Mouse (Mus musculus): ENCODE results near the gene Vwa8. TPM values are rescaled to one million over a fixed set of nuclear protein-coding genes. Genes with fewer than 3 reads are reported as not detected.
"Not testable (repeated sequence)": the region's sequence is repeated elsewhere in the genome, so short reads cannot be mapped to it uniquely, and the experiment has no call there.

Vwa8 gene
- polyA plus RNA-seq, 1 experiment from 2014 or later = 6.7 TPM

DNA sequence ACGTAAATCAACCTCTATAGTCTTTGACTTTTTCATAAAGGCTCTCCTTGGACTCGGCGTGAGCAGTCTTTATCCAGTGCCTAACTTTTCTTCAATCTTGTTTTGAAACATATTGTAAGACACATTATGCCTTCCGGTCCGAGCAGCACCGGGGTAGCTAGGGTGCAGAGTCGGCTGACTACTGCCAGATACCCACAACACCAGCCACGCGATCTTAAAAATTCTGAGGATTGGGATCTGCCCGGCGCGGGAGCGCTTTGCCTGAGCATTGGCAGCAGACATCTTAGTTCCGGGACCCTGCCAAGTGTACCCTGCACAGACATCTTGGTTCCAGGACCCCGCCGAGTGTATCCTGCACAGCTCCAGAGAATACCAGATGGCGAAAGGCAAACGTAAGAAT is 38.6 kb downstream of the Vwa8 start:
- H3K4me3 ChIP-seq; H3K36me3 ChIP-seq (replicated peaks); H3K4me2 ChIP-seq; H3K27ac ChIP-seq; ATAC-seq (replicated peaks); H3K4me1 ChIP-seq; H3K9me3 ChIP-seq; H3K9ac ChIP-seq; H3K27me3 ChIP-seq (replicated peaks): not testable (repeated sequence)
- 98% methylated on average over 16 of the region's 18 CpGs for WGBS

DNA sequence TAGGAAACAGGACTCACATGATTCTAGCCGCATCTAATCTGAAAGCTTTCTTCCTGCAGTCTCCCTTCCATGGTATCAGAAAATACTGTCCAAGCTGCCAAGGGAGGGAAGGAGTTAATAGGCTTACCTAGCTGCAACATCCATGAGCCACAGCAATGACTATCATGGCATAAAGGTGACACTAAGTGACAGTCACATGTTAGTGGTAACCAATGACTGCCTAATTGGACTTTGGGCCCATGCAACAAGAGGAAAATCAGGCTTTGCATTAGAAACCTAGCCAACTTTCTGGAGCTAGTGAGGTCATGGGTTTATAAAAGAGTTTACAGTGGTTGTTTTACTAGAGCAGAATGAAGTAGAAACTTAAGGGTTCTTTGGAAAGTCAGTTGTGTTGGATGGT is 46.6 kb downstream of the Vwa8 start:
- Histone ChIP-seq H3K4me2 (no peak overlapping the region), H3K27me3 (replicated peaks) (no peaks in the 10 kb centered on the region), H3K9ac (no peak overlapping the region), H3K4me3 (no peak overlapping the region), H3K36me3 (replicated peaks) (no peaks in the 10 kb centered on the region), H3K27ac (no peak overlapping the region), H3K9me3 (no peaks in the 10 kb centered on the region), H3K4me1 (no peaks in the 10 kb centered on the region)
- no peak for ATAC-seq (replicated peaks)
- WGBS = 95% methylated on average over 1 of the region's 1 CpGs

DNA sequence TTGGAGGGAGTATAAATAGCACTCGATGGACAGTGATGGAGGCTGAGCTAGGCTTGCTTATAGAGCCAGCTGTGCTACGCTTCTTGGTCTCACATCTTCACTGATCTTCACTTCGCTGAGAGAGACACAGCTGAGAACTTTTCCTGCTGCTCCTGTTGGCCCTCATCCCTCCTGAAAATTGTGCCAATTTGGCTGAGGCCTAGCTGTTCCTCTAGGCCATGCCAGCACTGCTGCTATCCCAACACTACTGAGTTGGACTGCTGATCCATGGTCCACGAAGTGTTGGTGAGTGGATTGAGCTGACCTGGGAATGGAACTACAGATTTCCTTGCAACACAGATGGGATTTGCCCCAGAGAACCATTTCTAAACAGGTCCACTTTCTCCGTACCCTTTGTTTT is 47.4 kb downstream of the Vwa8 start:
- no peak overlapping the region for H3K4me2 ChIP-seq
- ATAC-seq (replicated peaks) = no peak
- no peaks in the 10 kb centered on the region for H3K9me3 ChIP-seq
- H3K4me3 ChIP-seq = no peak overlapping the region
- H3K36me3 ChIP-seq (replicated peaks) = no peaks in the 10 kb centered on the region
- 0 out of 2 replicates have a peak, but pooled peaks cover 3% of the 10 kb centered on the region for H3K4me1 ChIP-seq
- no peak overlapping the region for H3K27ac ChIP-seq
- H3K27me3 ChIP-seq (replicated peaks) = no peaks in the 10 kb centered on the region
- H3K9ac ChIP-seq = no peak overlapping the region
- WGBS = 88% methylated on average over 5 of the region's 5 CpGs

DNA sequence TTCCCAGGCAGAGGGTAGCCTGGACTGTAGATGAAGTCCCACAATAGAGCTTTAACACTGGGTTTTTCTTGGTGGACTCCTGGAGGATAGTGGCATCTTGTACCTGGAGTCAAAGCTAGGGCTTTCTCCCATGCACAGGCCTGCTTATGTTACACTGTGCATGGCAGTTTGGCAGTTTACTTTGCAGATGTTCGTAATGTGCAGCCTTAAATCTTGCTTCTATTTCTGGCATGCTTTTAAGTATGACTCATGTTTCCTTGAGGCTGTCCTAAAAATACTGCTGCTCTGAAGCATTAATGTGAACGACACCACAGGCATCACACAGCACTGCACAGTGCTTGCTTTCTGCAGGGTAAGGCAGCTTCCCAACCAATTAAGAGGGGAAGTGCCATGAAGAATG is 51.9 kb downstream of the Vwa8 start:
- 53% methylated on average over 2 of the region's 2 CpGs for WGBS
- Histone ChIP-seq H3K4me3 (no peak overlapping the region), H3K4me1 (0 out of 2 replicates have a peak, but pooled peaks cover 3% of the 10 kb centered on the region), H3K27me3 (replicated peaks) (no peaks in the 10 kb centered on the region), H3K9me3 (no peaks in the 10 kb centered on the region), H3K4me2 (no peak overlapping the region), H3K9ac (no peak overlapping the region), H3K36me3 (replicated peaks) (no peaks in the 10 kb centered on the region), H3K27ac (no peak overlapping the region)
- ATAC-seq (replicated peaks) = no peak

DNA sequence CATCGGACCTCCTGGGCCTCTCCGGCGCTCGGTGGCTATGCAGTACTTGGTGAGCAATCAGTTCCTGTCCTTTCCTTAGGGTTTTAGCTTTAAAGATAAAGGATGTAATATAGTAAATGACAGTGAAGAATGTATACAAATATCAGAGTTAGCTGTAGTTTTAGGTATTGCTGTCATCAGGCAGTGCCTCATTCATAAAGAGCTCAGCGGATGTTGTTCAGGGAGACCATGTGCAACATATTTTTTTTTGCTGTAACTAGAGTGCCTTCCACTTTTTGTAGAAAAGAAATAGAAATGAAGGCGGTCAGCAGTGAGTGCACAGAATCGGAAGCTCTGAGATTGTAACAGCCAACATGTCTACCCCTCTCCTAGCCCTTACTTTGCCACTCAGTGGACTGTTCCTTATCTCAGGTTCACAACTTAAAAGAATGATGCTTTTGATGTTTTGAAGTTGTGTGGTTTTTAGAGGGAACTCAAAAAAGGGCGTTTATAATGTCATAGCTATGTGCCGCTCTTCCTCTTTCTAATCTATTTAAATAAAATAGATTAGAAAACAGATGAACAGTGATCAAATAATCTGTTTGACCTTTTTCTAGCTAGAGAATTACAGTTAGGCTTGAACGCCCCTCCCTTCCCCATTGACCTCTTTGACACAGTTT is 59.5 kb downstream of the Vwa8 start:
- Histone ChIP-seq H3K27me3 (replicated peaks) (no peaks in the 10 kb centered on the region), H3K4me1 (no peaks in the 10 kb centered on the region), H3K4me3 (no peak overlapping the region), H3K9me3 (no peaks in the 10 kb centered on the region), H3K36me3 (replicated peaks) (no peaks in the 10 kb centered on the region), H3K4me2 (no peak overlapping the region), H3K27ac (no peak overlapping the region), H3K9ac (no peak overlapping the region)
- ATAC-seq (replicated peaks) = no peak
- WGBS = 94% methylated on average over 10 of the region's 10 CpGs

DNA sequence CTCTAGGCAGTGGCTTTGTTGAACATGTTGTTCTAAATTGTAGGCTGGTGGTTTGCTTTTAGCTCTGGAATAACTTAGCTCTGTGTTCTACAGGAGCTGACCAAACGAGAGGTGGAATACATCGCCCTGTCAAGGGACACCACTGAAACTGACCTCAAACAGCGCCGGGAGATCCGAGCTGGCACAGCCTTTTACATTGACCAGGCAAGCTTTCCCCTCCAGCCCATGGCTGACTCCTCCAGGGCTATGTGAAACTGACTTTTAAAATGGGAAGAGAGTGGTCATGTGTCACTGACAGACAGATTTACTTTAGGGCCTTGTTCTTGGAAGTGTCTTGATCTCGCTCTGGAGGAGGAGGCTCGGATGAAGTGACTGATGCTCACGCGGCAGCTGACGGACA is 63.2 kb downstream of the Vwa8 start:
- H3K27me3 ChIP-seq (replicated peaks) = no peaks in the 10 kb centered on the region
- H3K36me3 ChIP-seq (replicated peaks) = no peaks in the 10 kb centered on the region
- H3K4me1 ChIP-seq = no peaks in the 10 kb centered on the region
- H3K27ac ChIP-seq = no peak overlapping the region
- no peak overlapping the region for H3K9ac ChIP-seq
- H3K4me2 ChIP-seq = no peak overlapping the region
- no peaks in the 10 kb centered on the region for H3K9me3 ChIP-seq
- ATAC-seq (replicated peaks) = no peak
- no peak overlapping the region for H3K4me3 ChIP-seq
- 84% methylated on average over 10 of the region's 10 CpGs for WGBS

DNA sequence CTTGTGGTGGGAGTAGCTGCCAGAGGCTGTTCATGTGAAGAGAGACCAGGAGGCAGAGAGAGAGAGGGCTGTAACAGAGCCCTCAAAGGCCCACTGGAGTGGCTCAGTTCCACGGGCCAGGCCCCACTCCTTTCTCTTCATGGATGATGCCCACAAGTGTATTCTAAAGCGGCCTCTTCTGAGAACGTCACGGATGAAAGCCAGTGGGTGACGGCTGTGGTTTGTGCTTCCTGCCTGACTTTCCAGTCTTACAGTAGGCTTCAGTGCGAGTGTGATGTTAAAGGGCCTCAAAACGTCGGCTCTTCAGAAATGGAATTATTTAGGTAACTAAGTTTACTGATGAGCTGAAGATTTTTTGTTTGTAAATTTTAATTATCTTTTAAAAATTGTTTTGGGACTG is 65.3 kb downstream of the Vwa8 start:
- WGBS = 85% methylated on average over 8 of the region's 8 CpGs
- Histone ChIP-seq H3K4me2 (no peak overlapping the region), H3K9ac (no peak overlapping the region), H3K9me3 (no peaks in the 10 kb centered on the region), H3K27me3 (replicated peaks) (no peaks in the 10 kb centered on the region), H3K4me1 (no peaks in the 10 kb centered on the region), H3K4me3 (no peak overlapping the region), H3K27ac (no peak overlapping the region), H3K36me3 (replicated peaks) (no peaks in the 10 kb centered on the region)
- no peak for ATAC-seq (replicated peaks)

DNA sequence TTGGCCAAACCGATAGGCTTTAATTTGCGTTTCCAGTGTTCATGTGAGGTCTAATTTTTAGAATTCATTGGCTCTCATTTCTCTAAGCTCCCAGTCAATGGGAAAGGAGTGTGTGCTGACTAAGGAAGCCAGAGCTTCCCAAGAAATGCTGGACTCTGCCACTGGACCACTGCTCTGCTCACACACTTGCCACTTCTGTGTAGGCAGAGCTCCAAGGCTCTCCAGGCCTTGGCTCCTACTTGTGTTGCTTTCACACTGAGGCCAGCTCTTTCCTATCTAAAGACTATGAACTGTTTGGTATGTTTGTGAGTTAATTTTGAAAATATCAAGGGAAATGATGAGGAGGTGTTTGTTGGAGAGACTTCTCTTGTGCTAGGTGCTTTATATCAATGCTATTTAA is 67.8 kb downstream of the Vwa8 start:
- H3K27me3 ChIP-seq (replicated peaks) = no peaks in the 10 kb centered on the region
- H3K27ac ChIP-seq = no peak overlapping the region
- no peaks in the 10 kb centered on the region for H3K9me3 ChIP-seq
- no peak overlapping the region for H3K4me3 ChIP-seq
- H3K4me2 ChIP-seq = no peak overlapping the region
- WGBS = 98% methylated on average over 2 of the region's 2 CpGs
- ATAC-seq (replicated peaks) = no peak
- no peaks in the 10 kb centered on the region for H3K36me3 ChIP-seq (replicated peaks)
- no peaks in the 10 kb centered on the region for H3K4me1 ChIP-seq
- no peak overlapping the region for H3K9ac ChIP-seq

DNA sequence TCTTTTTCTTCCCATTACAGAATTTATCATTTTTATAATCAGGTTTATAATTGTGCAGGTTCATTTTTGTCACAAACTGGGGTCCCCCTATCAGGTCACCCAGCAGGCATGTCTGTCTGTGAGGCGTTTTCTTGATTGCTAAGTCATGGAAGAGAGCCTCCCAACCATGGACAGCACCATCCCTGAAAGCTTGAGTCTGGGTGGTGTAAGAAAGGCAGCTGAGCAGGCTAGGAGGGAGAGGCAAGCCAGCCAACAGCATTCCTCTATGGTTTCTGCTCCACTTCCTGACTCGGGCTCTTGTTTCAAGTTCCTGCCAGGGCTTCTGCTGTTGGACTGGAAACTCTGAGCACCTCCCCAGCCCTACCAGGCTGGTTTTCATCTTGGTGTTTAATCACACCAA is 72.4 kb downstream of the Vwa8 start:
- no peaks in the 10 kb centered on the region for H3K36me3 ChIP-seq (replicated peaks)
- WGBS = 66% methylated on average over 2 of the region's 2 CpGs
- H3K9me3 ChIP-seq = no peaks in the 10 kb centered on the region
- no peak overlapping the region for H3K9ac ChIP-seq
- H3K4me1 ChIP-seq = no peaks in the 10 kb centered on the region
- H3K27ac ChIP-seq = no peak overlapping the region
- H3K4me2 ChIP-seq = no peak overlapping the region
- H3K4me3 ChIP-seq = no peak overlapping the region
- ATAC-seq (replicated peaks) = no peak
- no peaks in the 10 kb centered on the region for H3K27me3 ChIP-seq (replicated peaks)

DNA sequence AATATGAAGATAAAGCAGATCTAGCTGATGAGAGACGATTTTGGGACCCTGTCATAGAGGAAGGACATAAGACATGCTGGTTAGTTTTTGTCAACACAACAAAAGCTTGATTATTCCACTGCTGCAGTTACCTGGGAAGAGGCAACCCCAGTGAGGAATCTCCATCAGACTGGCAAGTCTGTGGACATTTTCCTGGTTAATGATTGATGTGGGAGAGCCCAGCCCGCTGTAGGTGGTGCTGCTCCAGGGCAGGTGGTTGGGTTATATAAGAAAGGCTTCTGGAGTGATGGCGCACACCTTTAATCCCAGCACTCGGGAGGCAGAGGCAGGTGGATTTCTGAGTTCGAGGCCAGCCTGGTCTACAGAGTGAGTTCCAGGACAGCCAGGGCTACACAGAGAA is 74.8 kb downstream of the Vwa8 start:
- no peak for ATAC-seq (replicated peaks)

DNA sequence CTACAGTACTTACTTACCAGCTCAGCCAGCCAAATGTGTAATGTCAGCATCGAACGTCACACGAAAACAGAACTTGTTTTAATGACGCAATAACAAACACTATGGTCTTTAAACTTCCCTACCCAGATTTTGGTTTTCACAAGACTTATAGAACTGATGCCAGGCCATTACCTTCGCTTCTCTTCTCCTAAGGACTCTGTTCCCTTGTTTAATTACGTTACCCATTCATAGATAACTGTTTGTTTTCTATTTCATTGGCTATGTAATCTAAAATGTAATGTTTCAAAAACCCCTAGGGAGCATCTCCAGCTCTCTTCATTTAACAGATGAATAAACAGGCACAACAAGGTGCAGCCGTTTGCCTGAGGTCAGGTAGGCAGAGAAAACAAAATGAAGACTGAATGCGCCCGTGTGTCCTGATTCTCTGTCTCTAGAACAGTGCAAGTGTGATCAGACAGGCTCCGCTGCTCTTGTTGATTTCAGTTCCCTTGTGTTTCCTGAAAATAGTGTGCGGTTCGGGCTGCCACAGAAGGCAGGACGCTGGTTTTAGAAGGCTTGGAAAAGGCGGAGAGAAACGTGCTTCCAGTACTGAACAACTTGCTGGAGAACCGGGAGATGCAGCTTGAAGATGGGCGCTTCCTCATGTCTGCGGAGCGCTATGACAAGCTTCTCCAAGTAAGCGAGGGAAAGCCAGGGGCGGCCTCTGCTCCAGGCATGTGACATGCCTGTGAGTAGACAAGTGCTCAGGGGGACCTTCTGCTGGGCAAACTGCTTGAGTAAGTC is 76.1 kb downstream of the Vwa8 start:
- H3K9me3 ChIP-seq = no peaks in the 10 kb centered on the region
- WGBS = 81% methylated on average over 21 of the region's 21 CpGs
- no peak overlapping the region for H3K27ac ChIP-seq
- H3K4me3 ChIP-seq = no peak overlapping the region
- H3K4me1 ChIP-seq = no peaks in the 10 kb centered on the region
- no peak for ATAC-seq (replicated peaks)
- no peak overlapping the region for H3K4me2 ChIP-seq
- no peaks in the 10 kb centered on the region for H3K27me3 ChIP-seq (replicated peaks)
- H3K36me3 ChIP-seq (replicated peaks) = no peaks in the 10 kb centered on the region
- no peak overlapping the region for H3K9ac ChIP-seq

More for the DNA sequence above, 74.8 kb downstream of the Vwa8 start:
- Histone ChIP-seq H3K27me3 (replicated peaks) (no peaks in the 10 kb centered on the region), H3K9ac (no peak overlapping the region), H3K27ac (no peak overlapping the region), H3K4me1 (no peaks in the 10 kb centered on the region), H3K9me3 (no peaks in the 10 kb centered on the region), H3K36me3 (replicated peaks) (no peaks in the 10 kb centered on the region), H3K4me2 (no peak overlapping the region), H3K4me3 (no peak overlapping the region)
- 86% methylated on average over 5 of the region's 5 CpGs for WGBS

DNA sequence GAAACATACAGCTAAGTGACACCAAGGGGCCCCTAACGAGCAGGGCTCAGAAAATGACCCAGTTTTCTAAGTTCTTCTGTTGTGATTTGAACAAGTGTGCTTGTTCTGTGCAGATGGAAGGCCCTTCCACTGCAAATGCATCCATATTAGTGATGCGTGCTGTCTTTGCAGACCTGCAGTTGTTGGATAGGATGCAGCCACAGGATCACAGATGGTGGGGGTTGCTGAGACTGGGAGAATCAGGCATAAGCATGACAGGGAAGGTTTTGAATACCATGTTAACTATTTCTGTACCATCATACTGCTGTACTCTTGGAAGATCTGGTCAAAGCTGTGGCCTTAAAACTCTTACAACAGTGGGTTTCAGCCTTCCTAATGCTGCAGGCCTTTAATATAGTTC is 83.2 kb downstream of the Vwa8 start:
- no peaks in the 10 kb centered on the region for H3K27me3 ChIP-seq (replicated peaks)
- ATAC-seq (replicated peaks) = no peak
- H3K4me3 ChIP-seq = no peak overlapping the region
- no peaks in the 10 kb centered on the region for H3K36me3 ChIP-seq (replicated peaks)
- no peak overlapping the region for H3K9ac ChIP-seq
- H3K4me2 ChIP-seq = no peak overlapping the region
- no peaks in the 10 kb centered on the region for H3K4me1 ChIP-seq
- no peaks in the 10 kb centered on the region for H3K9me3 ChIP-seq
- no peak overlapping the region for H3K27ac ChIP-seq
- 61% methylated on average over 2 of the region's 2 CpGs for WGBS

DNA sequence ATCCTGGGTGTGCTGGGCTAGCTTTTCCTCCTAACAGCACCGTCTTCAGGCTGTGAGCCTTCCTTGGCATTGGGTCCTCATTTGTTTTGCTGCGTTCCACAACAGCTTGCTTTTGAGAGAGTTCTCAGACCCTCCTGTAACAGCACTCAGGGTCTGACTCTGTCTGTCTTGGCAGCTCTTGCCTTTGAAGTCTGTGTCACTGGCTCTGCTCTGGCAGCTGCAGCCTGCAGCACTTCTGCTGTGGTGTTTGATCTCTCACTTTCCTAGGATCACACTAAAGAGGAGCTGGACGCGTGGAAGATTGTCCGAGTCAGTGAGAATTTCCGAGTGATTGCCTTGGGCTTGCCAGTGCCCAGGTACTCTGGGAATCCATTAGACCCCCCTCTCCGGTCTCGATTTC is 84.5 kb downstream of the Vwa8 start:
- Histone ChIP-seq H3K4me1 (no peaks in the 10 kb centered on the region), H3K4me2 (no peak overlapping the region), H3K36me3 (replicated peaks) (no peaks in the 10 kb centered on the region), H3K4me3 (no peak overlapping the region), H3K9ac (no peak overlapping the region), H3K27me3 (replicated peaks) (no peaks in the 10 kb centered on the region), H3K9me3 (no peaks in the 10 kb centered on the region), H3K27ac (no peak overlapping the region)
- 51% methylated on average over 8 of the region's 8 CpGs for WGBS
- peak; percentile 39; the same call in 1 of the 2 replicates for ATAC-seq (replicated peaks)
